Mouse (Mus musculus) midbrain, embryonic 11.5 days (tissue): ENCODE data around the gene Gm34653. TPM values are rescaled to one million over a fixed set of nuclear protein-coding genes. Genes with fewer than 3 reads are reported as not detected.
"Not testable (repeated sequence)": the region's sequence is repeated elsewhere in the genome, so short reads cannot be mapped to it uniquely, and the experiment has no call there.

ENCODE experiments used
- ATAC-seq: fragments of 200-750 bp; cut with Nextera tagmentation; 2 replicates; pipeline ENCODE4 v1.8.0; 2017; ENCODE audit warnings: moderate TSS enrichment, moderate library complexity; ENCODE audit not compliant: low FRiP score
- DNase-seq: peaks from one replicate; pipeline ENCODE4 v3.0.0; 2015; ENCODE audit warnings: low spot score; ENCODE audit errors: missing footprints
- H3K27ac ChIP-seq: fragments of 300-500 bp; sonication (generic); 2 replicates; pipeline ENCODE4 v1.5.1; 2014; ENCODE audit warnings: low read depth, low read length
- H3K27me3 ChIP-seq: fragments of 300-500 bp; sonication (generic); 2 replicates; pipeline ENCODE4 v1.6.1; 2014; ENCODE audit warnings: mild to moderate bottlenecking, low read length, moderate library complexity, mixed read lengths; ENCODE audit not compliant: control insufficient read depth, insufficient read depth
- H3K36me3 ChIP-seq: fragments of 300-500 bp; sonication (generic); 2 replicates; pipeline ENCODE4 v1.6.1; 2014; ENCODE audit warnings: mild to moderate bottlenecking, low read length, moderate library complexity, mixed read lengths; ENCODE audit not compliant: control insufficient read depth, insufficient read depth
- H3K4me1 ChIP-seq: fragments of 300-500 bp; sonication (generic); 2 replicates; pipeline ENCODE4 v1.6.1; 2014; ENCODE audit warnings: low read length; ENCODE audit not compliant: control insufficient read depth, insufficient read depth
- H3K4me2 ChIP-seq: fragments of 300-500 bp; sonication (generic); 2 replicates; pipeline ENCODE4 v1.6.1; 2014; ENCODE audit warnings: mild to moderate bottlenecking, moderate library complexity
- H3K4me3 ChIP-seq: fragments of 300-500 bp; sonication (generic); 2 replicates; pipeline ENCODE4 v1.5.1; 2014; ENCODE audit warnings: low read depth, low read length
- H3K9ac ChIP-seq: fragments of 300-500 bp; sonication (generic); 2 replicates; pipeline ENCODE4 v1.6.1; 2014; ENCODE audit warnings: low read length
- H3K9me3 ChIP-seq: fragments of 300-500 bp; sonication (generic); 2 replicates; pipeline ENCODE4 v1.6.1; 2016; ENCODE audit warnings: low read length; ENCODE audit not compliant: control insufficient read depth
- WGBS: fragments of 180-500 bp; shearing (Covaris S2); extraction: QIAGEN DNeasy Blood & Tissue Kit; methylation state at CpG from one replicate; pipeline ENCODE4 v1.1.7; 2014; 5-methylcytosine and 5-hydroxymethylcytosine counted together
- polyA plus RNA-seq: library from polyadenylated mRNA; unstranded; fragments of >200 nt; fragmentation: Nextera tagmentation; extraction: Ambion mirVana; gene quantifications from 2 replicates; pipeline ENCODE4 v1.2.1, GENCODE M21; 2014

Gm34653 gene
- not detected in 2 replicates for polyA plus RNA-seq

DNA sequence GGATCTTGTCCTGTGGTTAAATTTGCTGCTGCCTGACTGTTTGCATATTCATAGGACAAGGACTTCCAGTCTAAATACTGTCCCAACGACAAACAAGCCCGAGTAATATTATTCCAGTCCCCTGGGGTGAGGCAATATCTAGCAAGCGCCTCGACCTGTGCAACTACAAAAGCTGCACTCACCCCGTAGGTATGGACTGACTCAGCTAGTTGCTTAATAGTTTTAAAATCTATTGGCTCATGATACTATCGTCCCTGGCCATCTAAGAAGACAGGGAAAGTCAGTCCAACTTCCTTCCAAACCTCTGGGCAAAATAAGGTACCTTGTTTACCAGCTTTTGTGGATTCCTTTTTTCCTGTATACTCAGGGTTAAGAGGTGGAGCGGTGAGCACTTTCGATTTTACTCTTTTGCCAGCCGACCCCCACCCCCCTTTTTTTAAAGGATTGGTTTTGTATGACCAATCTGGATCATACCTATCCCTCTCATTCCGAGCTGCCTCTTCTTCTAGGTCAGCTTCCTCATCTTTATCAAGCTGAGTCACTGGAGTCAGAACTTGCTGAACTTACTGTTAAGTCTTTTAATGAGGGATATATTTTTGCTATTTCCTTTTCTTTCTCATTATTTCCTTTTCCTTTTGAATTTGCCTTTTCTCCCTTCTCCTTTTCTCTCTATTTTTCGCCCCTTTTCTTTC, at the start of gene Gm34653:
Gene Gm34653, plus strand, starts transcription at position 242 of the 692 bp plus-strand sequence.
- H3K27ac ChIP-seq, H3K9ac ChIP-seq, H3K9me3 ChIP-seq, ATAC-seq, H3K4me1 ChIP-seq, H3K4me2 ChIP-seq, H3K27me3 ChIP-seq, H3K36me3 ChIP-seq, H3K4me3 ChIP-seq, DNase-seq: not testable (repeated sequence)
- WGBS = 72% methylated on average over 11 of the region's 11 CpGs

DNA sequence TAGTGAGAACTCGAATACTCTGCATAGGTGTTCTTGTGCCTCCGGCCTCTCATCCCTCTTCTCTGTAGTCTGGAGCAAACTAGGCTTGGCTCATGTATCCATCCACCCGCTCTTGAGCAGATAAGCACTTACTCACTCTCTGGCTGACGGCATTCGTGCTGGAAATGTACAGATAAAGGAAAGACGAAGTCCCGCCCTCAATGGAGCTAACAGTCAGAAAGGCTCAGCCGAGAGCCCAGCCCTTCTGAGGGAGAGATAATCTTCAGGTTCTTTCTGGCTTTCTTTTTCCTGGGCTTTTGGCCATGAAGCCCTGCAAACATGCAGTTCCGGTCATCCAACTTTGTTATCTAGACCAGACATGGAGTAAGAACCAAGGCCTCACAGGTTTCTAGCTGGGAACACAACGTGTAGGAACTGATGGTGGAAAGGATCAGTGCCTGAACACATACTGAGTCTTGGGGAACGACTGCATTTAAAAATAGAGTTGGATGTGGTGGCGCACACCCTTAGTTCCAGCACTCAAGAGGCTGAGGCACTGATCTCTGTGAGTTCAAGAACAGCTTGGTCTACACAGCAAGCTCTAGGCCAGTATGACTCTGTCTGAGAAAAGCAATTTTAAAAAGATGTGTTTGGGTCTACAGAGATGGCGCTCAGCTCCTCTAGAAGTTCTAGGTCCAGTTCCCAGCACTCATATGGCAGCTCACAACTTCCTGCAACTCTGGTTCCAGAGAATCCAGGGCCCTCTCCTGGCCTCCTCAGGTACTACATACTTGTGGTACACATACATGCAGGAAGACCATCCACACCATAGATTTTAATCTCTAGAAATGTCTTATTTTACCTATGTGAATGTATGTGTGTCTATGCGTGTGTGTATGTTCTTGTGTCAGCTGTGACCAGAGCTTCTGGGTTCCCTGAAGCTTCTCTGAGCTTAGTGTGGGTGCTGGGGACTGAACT, 49.5 kb upstream of the Gm34653 start:
- no peak for ATAC-seq
- H3K27ac ChIP-seq = no peak overlapping the region; the same call in 1 of the 2 replicates
- H3K4me3 ChIP-seq = no peak overlapping the region
- H3K4me2 ChIP-seq = no peak overlapping the region
- no peaks in the 10 kb centered on the region for H3K9me3 ChIP-seq
- WGBS = 91% methylated on average over 14 of the region's 14 CpGs
- H3K27me3 ChIP-seq = no peaks in the 10 kb centered on the region
- peaks cover 9% of the 10 kb centered on the region; the same call in 1 of the 2 replicates for H3K36me3 ChIP-seq
- no peak for DNase-seq
- no peaks in the 10 kb centered on the region for H3K4me1 ChIP-seq
- H3K9ac ChIP-seq = no peak overlapping the region

DNA sequence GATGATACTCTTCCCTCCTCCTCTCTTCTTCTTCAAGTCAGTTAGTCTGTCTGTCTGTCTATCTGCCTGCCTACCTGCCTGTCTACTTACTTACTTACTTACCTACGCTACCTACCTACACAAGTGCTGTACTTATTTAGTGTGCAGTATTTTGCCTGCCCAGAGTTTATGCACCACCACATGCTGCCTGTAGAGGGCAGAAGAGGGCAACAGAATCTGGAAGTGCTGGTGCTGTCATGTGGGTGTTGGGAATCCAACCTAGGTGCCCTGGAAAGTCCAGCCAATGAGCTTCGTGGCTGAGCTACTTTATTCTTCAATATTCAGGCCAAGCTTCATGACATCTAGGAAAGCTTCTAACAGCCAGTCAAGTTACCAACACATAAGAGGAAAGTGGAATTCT, 48.7 kb upstream of the Gm34653 start:
- no peaks in the 10 kb centered on the region for H3K4me1 ChIP-seq

DNA sequence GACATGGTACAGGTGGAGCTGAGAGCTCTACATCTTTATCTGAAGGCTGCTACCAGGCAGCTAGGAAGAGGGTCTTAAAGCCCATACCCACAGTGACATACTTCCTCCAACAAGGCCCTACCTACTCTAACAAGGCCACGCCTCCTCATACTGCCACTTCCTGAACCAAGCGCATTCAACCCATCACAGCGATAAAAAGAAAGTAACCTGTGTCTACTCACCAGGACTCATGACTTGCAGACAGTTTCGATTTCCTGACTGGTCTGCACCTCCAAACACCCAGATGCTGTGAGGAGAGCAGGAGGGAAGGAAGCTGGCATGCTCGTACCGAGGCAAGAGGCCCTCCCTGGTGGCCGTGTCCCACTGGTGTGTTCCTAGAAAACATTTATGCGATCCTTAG, 42.5 kb upstream of the Gm34653 start:
- ATAC-seq (no peak), DNase-seq (no peak)
- peaks cover 2% of the 10 kb centered on the region; the same call in 1 of the 2 replicates for H3K36me3 ChIP-seq
- H3K9me3 ChIP-seq = no peaks in the 10 kb centered on the region
- no peaks in the 10 kb centered on the region for H3K27me3 ChIP-seq
- H3K9ac ChIP-seq = no peak overlapping the region
- no peak overlapping the region for H3K27ac ChIP-seq
- H3K4me2 ChIP-seq = no peak overlapping the region
- no peak overlapping the region for H3K4me3 ChIP-seq
- no peaks in the 10 kb centered on the region for H3K4me1 ChIP-seq
- WGBS = 92% methylated on average over 8 of the region's 8 CpGs

More for the DNA sequence above, 48.7 kb upstream of the Gm34653 start:
- DNase-seq (no peak), ATAC-seq (no peak)
- no peak overlapping the region for H3K9ac ChIP-seq
- H3K27ac ChIP-seq = no peak overlapping the region
- H3K27me3 ChIP-seq = no peaks in the 10 kb centered on the region
- no peak overlapping the region for H3K4me2 ChIP-seq
- H3K4me3 ChIP-seq = no peak overlapping the region
- no peaks in the 10 kb centered on the region for H3K9me3 ChIP-seq
- peaks cover 9% of the 10 kb centered on the region; the same call in 1 of the 2 replicates for H3K36me3 ChIP-seq
- WGBS = 69% methylated on average over 2 of the region's 2 CpGs

DNA sequence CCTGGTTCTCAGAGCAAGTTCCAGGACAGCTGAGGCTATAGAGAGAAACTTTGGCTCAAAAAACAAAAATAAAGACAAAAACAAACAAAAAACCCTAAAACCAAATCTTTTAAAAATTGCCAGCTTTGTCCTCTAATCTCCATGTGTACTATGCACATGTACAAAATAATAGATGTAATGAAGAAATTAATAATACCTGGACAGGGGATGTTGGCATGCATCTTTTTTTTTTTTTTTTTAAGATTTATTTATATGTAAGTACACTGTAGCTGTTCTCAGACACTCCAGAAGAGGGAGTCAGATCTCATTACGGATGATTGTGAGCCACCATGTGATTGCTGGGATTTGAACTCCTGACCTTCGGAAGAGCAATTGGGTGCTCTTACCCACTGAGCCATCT, 40.3 kb upstream of the Gm34653 start:
- not testable (repeated sequence) for ATAC-seq, H3K4me1 ChIP-seq, H3K27ac ChIP-seq, H3K36me3 ChIP-seq, H3K9ac ChIP-seq, DNase-seq, H3K4me2 ChIP-seq, H3K9me3 ChIP-seq, H3K27me3 ChIP-seq, H3K4me3 ChIP-seq
- 94% methylated on average over 2 of the region's 2 CpGs for WGBS

DNA sequence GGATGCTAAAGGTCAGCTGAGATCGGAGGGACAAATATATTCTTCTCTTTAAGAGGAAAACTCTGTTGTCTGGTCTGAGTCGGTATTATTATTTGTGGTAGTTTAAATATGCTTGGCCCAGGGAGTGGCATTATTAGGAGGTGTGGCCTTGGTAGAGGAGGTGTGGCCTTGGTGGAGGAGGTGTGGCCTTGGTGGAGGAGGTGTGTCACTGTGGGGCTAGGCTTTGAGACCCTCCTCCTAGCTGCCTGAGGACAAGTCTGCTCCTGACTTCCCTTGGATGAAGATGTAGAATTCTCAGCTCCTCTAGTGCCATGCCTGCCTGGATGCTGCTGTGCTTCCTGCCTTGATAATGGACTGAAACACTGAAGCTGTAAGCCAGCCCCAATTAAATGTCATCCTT, 38.3 kb upstream of the Gm34653 start:
- WGBS = 96% methylated on average over 2 of the region's 2 CpGs
- H3K4me2 ChIP-seq = no peak overlapping the region
- H3K36me3 ChIP-seq = peaks cover 2% of the 10 kb centered on the region; the same call in 1 of the 2 replicates
- no peak for DNase-seq
- H3K27me3 ChIP-seq = no peaks in the 10 kb centered on the region
- no peak for ATAC-seq
- H3K4me3 ChIP-seq = no peak overlapping the region
- H3K9me3 ChIP-seq = no peaks in the 10 kb centered on the region
- peaks cover 4% of the 10 kb centered on the region; the same call in 1 of the 2 replicates for H3K4me1 ChIP-seq
- H3K9ac ChIP-seq = no peak overlapping the region
- H3K27ac ChIP-seq = no peak overlapping the region

DNA sequence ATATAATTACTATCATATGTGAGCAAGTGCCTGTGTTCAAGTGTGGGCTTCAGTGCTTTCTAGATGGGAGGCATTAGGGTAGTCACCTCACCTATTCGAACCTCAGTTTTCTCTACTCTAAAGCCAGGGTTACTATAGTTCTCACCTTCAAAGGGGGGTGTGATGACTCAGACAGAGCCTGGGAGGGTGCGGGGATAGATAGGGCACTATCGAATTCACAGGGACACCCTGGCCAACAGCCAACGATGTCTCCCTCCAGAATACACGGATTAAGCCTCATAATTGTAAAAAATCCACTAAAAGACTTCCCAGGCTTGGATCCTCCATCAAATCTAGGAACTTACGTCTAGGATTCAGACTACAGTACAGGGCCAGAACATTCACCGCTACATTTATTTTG, 37.4 kb upstream of the Gm34653 start:
- Histone ChIP-seq H3K9ac (no peak overlapping the region), H3K4me3 (no peak overlapping the region), H3K36me3 (no peaks in the 10 kb centered on the region; the same call in 1 of the 2 replicates), H3K9me3 (no peaks in the 10 kb centered on the region), H3K27ac (no peak overlapping the region), H3K4me1 (peaks cover 4% of the 10 kb centered on the region; the same call in 1 of the 2 replicates), H3K4me2 (no peak overlapping the region), H3K27me3 (no peaks in the 10 kb centered on the region)
- WGBS = 94% methylated on average over 7 of the region's 7 CpGs
- DNase-seq (no peak), ATAC-seq (no peak)

DNA sequence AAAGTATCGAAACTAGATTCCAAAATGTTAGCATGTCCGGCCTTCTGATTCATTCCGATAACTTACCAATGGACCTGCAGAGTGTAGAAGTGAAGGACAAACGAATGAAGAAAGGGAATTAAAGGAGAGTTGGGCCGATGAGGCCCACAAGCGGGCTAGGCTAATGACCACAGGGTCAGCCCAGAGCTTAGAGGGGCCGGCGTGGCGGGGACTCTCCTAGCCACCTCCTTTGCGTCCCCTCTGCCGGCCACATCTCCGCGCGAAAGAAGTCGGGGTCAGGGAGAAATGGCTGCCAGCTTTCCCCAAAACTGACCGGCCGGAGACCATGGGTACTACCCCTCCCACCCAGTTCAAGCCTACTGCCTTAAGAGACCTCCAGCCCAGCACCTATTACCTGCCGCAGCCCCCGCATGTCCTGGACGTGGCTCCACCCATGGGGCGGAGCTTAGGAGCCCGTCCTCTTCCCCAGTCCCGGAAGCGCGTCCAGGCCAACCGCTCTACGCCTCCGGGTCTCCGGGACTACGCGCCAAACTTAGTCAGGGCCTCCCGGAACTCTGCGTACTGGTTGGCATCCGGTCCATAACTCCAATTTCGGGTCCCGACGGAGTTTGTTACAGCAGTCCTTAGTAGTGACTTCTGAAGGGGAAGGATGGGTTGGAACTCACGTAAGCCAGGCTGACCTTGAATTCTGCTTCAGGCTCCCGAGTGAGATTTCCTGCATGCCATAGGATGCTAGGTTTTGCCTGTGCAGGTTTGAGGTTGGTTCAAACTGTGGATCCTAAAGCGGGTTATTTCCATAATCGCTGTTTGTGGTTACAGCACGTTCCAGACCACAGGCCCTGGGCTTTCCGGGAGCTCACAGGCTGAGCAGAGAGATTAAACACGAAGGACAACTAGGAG, 33.2 kb upstream of the Gm34653 start, which contains the start of gene Rabepk:
Gene Rabepk, minus strand, starts transcription at position 556 of the 900 bp plus-strand sequence.
- Histone ChIP-seq H3K9ac (peak within 1 kb of the TSS; percentile 68), H3K36me3 (no peaks in the 10 kb centered on the region; the same call in 1 of the 2 replicates), H3K27me3 (no peaks in the 10 kb centered on the region), H3K4me1 (peaks cover 11% of the 10 kb centered on the region), H3K27ac (0 out of 2 replicates have a peak within 1 kb of the TSS, but pooled peaks have one; percentile 14), H3K4me3 (peak within 1 kb of the TSS; percentile 66), H3K9me3 (no peaks in the 10 kb centered on the region), H3K4me2 (peak within 1 kb of the TSS; percentile 78)
- DNase-seq (peak; percentile 98), ATAC-seq (peak; percentile 66)
- WGBS = 5% methylated on average over 44 of the region's 44 CpGs
